Mouse (Mus musculus): Measurements from ENCODE around the gene Slc43a3. TPM values are rescaled to one million over a fixed set of nuclear protein-coding genes. Genes with fewer than 3 reads are reported as not detected.

The Slc43a3 gene
- polyA plus RNA-seq, 1 experiment: 45.3 TPM

DNA sequence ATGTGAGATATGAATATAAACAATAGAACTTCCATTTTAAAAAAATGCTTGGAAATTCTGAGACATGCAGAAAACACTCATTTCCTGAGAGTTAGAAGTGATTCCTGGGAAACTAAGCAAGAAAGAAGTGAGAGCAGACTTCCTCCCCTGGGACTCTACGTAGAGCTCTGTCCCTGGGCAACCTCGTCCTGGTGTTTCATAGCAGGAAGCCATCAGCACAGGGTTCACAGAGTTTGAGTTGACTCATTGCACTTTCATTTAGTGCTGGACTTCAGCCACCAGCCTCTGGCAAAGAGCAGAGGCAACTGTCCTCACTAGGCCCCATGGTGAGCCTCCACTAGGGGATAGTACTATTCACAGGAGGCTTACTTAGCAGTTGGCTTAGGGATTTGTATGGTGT lies 24.9 kb downstream of the Slc43a3 start:
- WGBS: 30% methylated on average over 2 of the region's 2 CpGs
- Histone ChIP-seq H3K4me3 (ENCODE audit: extremely low read depth, insufficient read depth, insufficient read length) (no peak overlapping the region), H3K36me3 (ENCODE audit: control insufficient read depth, insufficient read depth, low read length) (no peaks in the 10 kb centered on the region), H3K27me3 (ENCODE audit: control insufficient read depth, insufficient read depth, low read length) (no peaks in the 10 kb centered on the region), H3K27ac (ENCODE audit: insufficient read depth, low read length) (no peak overlapping the region), H3K4me1 (ENCODE audit: control insufficient read depth, insufficient read depth, insufficient read length) (peaks cover 26% of the 10 kb centered on the region)
- TF ChIP-seq POLR2A (IDR thresholded peaks at IDR 0.05; ENCODE audit: low read depth, low read length) (no peak), CTCF (IDR thresholded peaks at IDR 0.05; ENCODE audit: extremely low read depth, insufficient read depth, insufficient read length, insufficient replicate concordance) (no peak)
- DNase-seq (ENCODE audit: low read depth in 1 of 2, low spot score in 2 of 2): no peak

DNA sequence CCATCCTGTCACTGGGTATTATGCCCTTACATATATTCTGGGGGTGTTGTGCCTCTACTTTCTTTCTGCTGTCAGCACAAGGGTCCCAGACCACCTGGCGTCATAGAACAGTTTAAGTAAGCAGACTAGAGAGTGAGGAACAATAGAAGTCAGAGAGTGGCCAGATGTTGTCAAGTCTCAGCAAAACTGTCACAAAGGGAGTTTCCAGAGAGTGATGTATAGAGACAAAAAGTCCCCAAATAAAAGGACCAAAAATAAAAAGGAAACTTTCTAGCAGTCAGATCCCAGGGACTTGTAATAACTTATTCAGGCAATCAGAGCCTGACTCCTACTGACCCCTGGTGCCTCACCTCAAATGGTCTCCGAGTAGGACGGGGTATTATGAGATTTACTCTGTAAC lies 25.5 kb downstream of the Slc43a3 start:
- whole genome bisulfite sequencing: 78% methylated on average over 3 of the region's 3 CpGs
- H3K36me3 ChIP-seq (ENCODE audit: control insufficient read depth, insufficient read depth, low read length): no peaks in the 10 kb centered on the region
- no peak for TF ChIP-seq POLR2A (IDR thresholded peaks at IDR 0.05; ENCODE audit: low read depth, low read length)
- no peak for TF ChIP-seq CTCF (IDR thresholded peaks at IDR 0.05; ENCODE audit: extremely low read depth, insufficient read depth, insufficient read length, insufficient replicate concordance)
- no peaks in the 10 kb centered on the region for H3K27me3 ChIP-seq (ENCODE audit: control insufficient read depth, insufficient read depth, low read length)
- DNase-seq (ENCODE audit: low read depth in 1 of 2, low spot score in 2 of 2): no peak
- H3K27ac ChIP-seq (ENCODE audit: insufficient read depth, low read length): no peak overlapping the region
- H3K4me1 ChIP-seq (ENCODE audit: control insufficient read depth, insufficient read depth, insufficient read length): peaks cover 26% of the 10 kb centered on the region
- no peak overlapping the region for H3K4me3 ChIP-seq (ENCODE audit: extremely low read depth, insufficient read depth, insufficient read length)

DNA sequence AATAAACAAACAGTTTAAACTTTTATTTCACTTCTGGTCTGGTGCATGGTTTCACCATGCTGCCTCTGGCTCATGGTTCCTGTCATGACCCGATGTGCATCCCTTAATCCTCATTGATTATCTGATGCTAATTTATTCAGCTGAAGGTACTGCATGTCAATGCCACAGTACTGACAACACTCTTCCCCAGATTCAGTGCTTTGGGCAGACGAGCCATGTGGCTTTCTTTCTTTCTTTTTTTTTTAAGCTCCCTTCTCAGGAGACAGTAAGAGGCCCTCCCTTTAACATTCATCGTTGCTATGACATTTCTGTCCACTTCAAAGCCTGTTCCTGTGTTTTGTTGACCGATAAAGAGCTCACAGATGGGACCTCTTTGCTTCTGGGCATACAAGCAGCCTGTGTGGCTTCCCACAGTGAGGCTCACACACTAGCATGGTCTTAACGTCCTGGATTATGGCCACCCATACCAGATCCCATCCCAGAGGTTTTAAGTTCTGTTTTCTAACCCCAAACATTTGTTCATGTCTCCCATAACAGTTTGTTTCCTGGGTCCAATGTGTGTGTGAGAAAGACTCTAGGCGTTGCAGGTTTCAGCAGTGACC lies 26.6 kb downstream of the Slc43a3 start:
- Histone ChIP-seq H3K27me3 (ENCODE audit: control insufficient read depth, insufficient read depth, low read length) (no peaks in the 10 kb centered on the region), H3K36me3 (ENCODE audit: control insufficient read depth, insufficient read depth, low read length) (no peaks in the 10 kb centered on the region), H3K4me3 (ENCODE audit: extremely low read depth, insufficient read depth, insufficient read length) (no peak overlapping the region), H3K4me1 (ENCODE audit: control insufficient read depth, insufficient read depth, insufficient read length) (peaks cover 29% of the 10 kb centered on the region), H3K27ac (ENCODE audit: insufficient read depth, low read length) (no peak overlapping the region)
- no peak for TF ChIP-seq POLR2A (IDR thresholded peaks at IDR 0.05; ENCODE audit: low read depth, low read length)
- no peak for TF ChIP-seq CTCF (IDR thresholded peaks at IDR 0.05; ENCODE audit: extremely low read depth, insufficient read depth, insufficient read length, insufficient replicate concordance)
- no peak for DNase-seq (ENCODE audit: low read depth in 1 of 2, low spot score in 2 of 2)
- 38% methylated on average over 6 of the region's 6 CpGs for WGBS

DNA sequence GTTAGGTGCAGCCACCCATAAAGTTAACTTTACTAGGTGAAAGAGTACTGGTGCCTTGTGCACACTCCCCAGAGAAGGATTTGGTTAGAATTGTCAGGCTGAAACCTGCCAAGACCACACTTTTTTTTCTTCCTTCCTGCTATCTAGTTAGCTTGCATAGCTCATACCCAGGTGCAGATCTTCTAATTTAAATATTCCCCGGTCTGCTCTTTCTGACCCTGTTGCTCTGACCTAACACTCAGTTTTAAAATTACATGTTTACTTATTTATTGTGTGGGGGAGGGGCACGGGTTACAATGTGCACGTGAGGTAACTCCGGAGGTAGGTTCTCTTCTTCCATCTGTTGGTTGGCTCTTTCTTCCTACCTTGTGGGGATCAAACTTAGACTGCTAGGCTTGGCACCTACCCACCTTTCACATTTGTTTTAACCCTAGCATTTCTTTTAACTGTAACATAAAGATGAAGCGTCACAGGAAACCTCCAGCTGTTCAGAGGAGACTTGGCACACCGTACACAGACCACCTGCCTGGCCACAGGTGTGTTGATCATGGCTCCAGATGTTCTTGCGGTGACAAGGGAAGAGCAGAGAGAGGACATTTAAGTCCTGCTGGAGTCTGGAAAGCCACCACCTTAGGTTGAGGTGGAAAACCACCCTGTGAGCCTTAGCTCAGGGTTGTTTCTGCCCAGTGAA lies 27.9 kb downstream of the Slc43a3 start:
- Histone ChIP-seq H3K36me3 (ENCODE audit: control insufficient read depth, insufficient read depth, low read length) (no peaks in the 10 kb centered on the region), H3K4me3 (ENCODE audit: extremely low read depth, insufficient read depth, insufficient read length) (no peak overlapping the region), H3K27me3 (ENCODE audit: control insufficient read depth, insufficient read depth, low read length) (no peaks in the 10 kb centered on the region), H3K4me1 (ENCODE audit: control insufficient read depth, insufficient read depth, insufficient read length) (peaks cover 29% of the 10 kb centered on the region), H3K27ac (ENCODE audit: insufficient read depth, low read length) (peak overlapping the region; percentile 71)
- peak; percentile 17 to 42 for DNase-seq (ENCODE audit: low read depth in 1 of 2, low spot score in 2 of 2)
- TF ChIP-seq CTCF (IDR thresholded peaks at IDR 0.05; ENCODE audit: extremely low read depth, insufficient read depth, insufficient read length, insufficient replicate concordance): no peak
- no peak for TF ChIP-seq POLR2A (IDR thresholded peaks at IDR 0.05; ENCODE audit: low read depth, low read length)
- WGBS: 31% methylated on average over 7 of the region's 7 CpGs

DNA sequence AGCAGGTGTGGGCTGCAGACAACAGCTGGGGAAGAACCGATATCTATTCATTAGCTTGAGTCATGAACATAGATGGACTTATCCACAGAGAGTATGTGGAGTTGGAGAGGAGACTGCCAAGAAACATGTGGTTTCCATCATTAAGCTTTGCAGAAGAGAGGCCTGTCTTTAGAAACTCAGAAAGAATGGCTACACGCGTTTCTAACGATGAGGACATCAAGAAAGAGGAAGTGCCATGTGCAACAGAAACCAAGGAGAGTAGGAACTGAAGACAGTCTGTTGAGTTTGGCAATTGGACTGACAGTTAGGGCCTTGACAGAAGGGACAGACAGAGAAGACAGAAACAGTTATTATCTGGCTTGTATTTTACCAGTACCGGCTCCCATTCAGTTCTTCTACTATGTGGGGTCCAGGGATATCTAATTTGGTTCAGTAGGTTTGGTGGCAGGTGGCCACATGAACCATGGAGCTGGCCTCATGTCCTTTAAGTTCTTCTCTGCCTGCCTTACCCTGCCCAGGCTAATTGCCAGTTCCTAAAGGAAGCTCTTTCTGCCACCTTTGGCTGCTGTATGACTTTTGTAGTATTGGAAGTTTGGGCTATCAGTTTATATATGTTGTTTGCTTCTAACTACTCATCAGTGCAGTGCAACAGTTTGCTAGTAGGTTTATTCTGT lies 31.1 kb downstream of the Slc43a3 start:
- 23% methylated on average over 5 of the region's 5 CpGs for WGBS
- no peaks in the 10 kb centered on the region for H3K27me3 ChIP-seq (ENCODE audit: control insufficient read depth, insufficient read depth, low read length)
- TF ChIP-seq POLR2A (IDR thresholded peaks at IDR 0.05; ENCODE audit: low read depth, low read length) (no peak), CTCF (IDR thresholded peaks at IDR 0.05; ENCODE audit: extremely low read depth, insufficient read depth, insufficient read length, insufficient replicate concordance) (no peak)
- no peak overlapping the region for H3K4me3 ChIP-seq (ENCODE audit: extremely low read depth, insufficient read depth, insufficient read length)
- no peaks in the 10 kb centered on the region for H3K36me3 ChIP-seq (ENCODE audit: control insufficient read depth, insufficient read depth, low read length)
- peaks cover 21% of the 10 kb centered on the region for H3K4me1 ChIP-seq (ENCODE audit: control insufficient read depth, insufficient read depth, insufficient read length)
- no peak for DNase-seq (ENCODE audit: low read depth in 1 of 2, low spot score in 2 of 2)
- H3K27ac ChIP-seq (ENCODE audit: insufficient read depth, low read length): peak overlapping the region; percentile 49; the same call in 1 of the 2 replicates

DNA sequence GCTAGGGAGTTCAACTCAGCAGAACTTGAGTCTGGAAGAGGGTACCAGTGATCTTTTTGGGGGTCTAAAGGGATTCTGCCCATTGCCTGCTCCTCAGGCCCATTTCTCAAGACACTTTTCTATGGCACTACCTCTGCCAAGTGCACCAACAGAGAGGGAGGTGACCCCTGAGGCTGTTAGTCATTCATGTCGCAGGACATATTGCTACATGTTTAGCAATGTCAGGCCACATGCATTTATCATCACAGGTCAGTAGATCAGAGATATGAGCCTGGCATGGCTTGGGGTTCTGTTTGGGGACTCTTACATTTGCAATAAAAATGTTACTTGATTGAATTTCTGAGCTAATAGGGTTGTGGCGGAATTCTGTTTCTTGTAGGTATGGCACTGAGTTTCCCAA lies 39.2 kb downstream of the Slc43a3 start:
- Histone ChIP-seq H3K36me3 (ENCODE audit: control insufficient read depth, insufficient read depth, low read length) (no peaks in the 10 kb centered on the region), H3K4me1 (ENCODE audit: control insufficient read depth, insufficient read depth, insufficient read length) (peaks cover 3% of the 10 kb centered on the region; the same call in 1 of the 2 replicates), H3K27me3 (ENCODE audit: control insufficient read depth, insufficient read depth, low read length) (no peaks in the 10 kb centered on the region), H3K27ac (ENCODE audit: insufficient read depth, low read length) (no peak overlapping the region), H3K4me3 (ENCODE audit: extremely low read depth, insufficient read depth, insufficient read length) (no peak overlapping the region)
- 93% methylated on average over 2 of the region's 2 CpGs for WGBS
- TF ChIP-seq CTCF (IDR thresholded peaks at IDR 0.05; ENCODE audit: extremely low read depth, insufficient read depth, insufficient read length, insufficient replicate concordance) (no peak), POLR2A (IDR thresholded peaks at IDR 0.05; ENCODE audit: low read depth, low read length) (no peak)
- no peak for DNase-seq (ENCODE audit: low read depth in 1 of 2, low spot score in 2 of 2)

Data from spleen, adult 2 months (tissue).